Mouse (Mus musculus) heart, postnatal 4 days (tissue): ENCODE measurements around the gene Pim2. TPM values are rescaled to one million over a fixed set of nuclear protein-coding genes. Genes with fewer than 3 reads are reported as not detected.
"Not testable (repeated sequence)": the region's sequence is repeated elsewhere in the genome, so short reads cannot be mapped to it uniquely, and the experiment has no call there.

Experiments
- DNase-seq: peaks from one replicate; pipeline ENCODE4 v3.0.0; 2021
- total RNA-seq, 2 experiments: library from RNA; stranded (reverse); gene quantifications; 2 replicates each; pipeline ENCODE4 v1.2.3; 2021

Pim2 gene
- total RNA-seq, 2 experiments from 2014 or later = 3.3 to 5.0 TPM

DNA sequence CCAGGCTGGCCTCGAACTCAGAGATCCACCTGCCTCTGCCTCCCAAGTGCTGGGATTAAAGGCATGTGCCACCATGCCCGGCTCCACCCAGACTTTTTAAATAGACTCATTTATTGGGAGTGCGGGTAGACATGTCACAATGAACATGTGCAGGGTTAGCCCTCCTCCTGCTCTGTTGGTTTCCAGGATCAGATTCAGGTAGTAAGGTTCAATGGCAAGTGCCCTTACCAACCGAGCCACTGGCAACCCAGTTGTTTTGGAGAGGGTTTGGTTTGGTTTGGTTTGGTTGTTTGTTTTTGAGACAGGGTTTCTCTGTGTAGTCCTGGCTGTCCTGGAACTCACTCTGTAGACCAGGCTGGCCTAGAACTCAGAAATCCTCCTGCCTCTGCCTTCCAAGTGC, 31.2 kb downstream of the Pim2 start, which contains the start of gene Gm10490:
Gene Gm10490 (plus strand): TSS at position 301 of the 400 bp plus-strand sequence.
- DNase-seq = not testable (repeated sequence)

DNA sequence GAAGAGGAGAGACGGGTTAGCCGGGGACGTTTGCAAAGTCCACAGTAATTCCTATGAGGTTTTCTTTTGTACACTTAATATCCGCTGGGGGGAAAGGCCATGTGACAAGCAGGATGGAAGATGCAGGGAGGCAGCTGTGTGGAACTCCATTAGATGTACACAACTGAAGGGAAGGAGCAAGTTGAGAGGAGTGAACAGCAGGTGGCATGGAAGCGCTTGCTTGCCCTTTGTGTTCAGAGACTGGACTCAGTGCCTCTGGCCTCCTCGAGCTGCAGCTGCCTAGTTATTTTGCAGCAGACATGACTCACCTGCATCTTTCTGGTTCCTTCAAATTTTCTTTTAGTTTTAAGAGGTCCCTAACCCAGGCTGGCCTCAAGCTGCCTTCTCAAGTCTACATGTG, 32.4 kb downstream of the Pim2 start:
- no peak for DNase-seq

- peak; percentile 58 for DNase-seq
Observed at GRCm38 (mm10) chrX:7915669-7916068, 37.6 kb downstream of the Pim2 start.

GRCm38 (mm10) chrX:7917960-7918359, 39.9 kb downstream of the Pim2 start:
- not testable (repeated sequence) for DNase-seq

DNA sequence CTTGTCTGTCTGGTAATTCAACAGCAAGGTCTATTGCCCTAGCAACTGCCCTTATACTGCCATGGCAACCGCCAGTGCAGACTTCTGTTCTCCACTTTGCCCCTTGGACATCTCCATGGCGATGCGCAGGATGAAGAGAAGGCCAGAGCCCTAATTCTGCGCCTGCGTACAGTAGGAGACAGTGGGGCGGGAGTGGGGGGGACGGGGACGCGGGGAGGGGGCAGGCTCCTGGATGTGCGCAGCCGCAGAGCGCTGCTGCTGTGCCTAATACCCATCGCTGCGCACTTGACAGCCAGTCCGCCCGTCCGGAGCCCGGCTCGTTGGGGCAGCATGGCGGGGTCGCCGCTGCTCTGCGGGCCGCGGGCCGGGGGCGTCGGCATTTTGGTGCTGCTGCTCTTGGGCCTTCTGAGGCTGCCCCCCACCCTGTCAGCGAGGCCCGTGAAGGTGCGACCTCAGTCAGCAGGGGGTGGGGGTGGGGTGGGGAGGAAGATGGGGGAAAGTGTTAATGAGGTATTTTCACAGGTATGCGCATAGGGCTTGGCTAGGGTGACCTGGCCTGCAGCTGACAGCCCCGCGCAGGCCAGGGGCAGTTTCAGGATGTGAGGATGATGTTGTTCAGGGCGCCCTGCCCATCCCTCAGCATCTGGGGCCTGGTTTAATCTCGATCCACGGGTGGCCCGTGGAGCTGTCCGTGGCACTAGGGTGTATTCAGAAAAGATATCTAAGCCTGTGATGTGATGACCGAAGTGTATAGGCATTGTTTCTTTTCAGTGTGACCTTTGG, 41.7 kb downstream of the Pim2 start, which contains the start of gene Pcsk1n:
Gene Pcsk1n (plus strand): TSS at position 222 of the 783 bp plus-strand sequence.
- DNase-seq = no peak

DNA sequence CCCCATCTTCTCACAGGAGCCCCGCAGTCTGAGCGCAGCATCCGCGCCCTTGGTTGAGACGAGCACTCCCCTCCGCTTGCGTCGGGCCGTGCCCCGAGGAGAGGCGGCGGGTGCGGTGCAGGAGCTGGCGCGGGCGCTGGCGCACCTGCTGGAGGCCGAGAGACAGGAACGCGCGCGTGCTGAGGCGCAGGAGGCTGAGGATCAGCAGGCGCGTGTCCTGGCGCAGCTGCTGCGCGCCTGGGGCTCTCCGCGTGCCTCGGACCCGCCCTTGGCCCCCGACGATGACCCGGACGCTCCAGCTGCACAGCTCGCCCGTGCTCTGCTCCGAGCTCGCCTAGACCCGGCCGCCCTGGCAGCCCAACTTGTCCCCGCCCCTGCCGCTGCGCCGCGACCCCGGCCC, 44.0 kb downstream of the Pim2 start:
- no peak for DNase-seq

DNA sequence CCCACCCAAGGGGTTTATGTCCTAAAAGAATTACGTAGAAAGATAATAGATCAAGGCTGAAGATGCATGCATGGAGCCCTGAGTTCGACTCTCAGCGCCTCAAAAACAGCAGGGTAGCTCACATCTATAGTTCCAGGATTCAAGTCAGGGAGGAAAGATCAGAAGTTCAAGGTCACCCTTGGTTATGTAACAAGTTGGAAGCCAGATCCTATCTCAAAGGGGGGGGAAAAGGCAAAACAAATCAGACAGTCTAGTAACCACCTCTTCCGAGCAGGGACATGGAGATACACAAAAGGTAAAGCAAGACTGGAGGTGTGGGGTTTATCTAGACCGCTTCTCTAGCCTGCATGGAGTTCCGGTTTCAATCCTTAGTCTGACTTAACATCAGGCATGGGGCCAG, 48.2 kb downstream of the Pim2 start:
- no peak for DNase-seq

GRCm38 (mm10) chrX:7927116-7927515, 49.1 kb downstream of the Pim2 start:
- no peak for DNase-seq

DNA sequence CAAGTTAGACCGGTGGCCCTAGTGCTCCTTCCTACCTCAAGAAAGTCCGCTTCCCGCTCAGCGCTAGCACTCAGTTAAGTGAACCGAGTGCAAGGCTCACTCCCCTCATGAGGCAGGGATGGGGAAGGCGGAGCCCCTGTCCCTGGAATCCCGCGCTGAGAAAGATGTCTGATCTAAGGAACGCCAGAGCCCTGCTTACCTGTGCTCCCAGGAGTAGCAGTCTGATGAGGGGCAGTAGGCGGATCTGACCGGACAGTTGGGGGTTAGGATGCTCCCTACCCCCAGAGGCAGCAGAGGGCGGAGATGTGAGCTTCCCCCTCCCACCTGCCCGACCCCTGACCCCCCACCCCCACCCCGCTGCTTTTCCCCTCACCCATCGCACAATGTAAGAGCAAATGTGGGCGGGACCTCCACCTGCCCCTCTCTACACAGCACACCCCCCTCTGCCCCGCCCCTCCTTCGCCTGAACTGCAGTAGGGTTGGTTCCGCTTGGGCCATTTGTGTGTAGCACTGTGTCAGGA, 50.3 kb downstream of the Pim2 start, which contains the start of gene Eras:
Gene Eras (minus strand): TSS at position 338 of the 521 bp plus-strand sequence.
- DNase-seq = no peak

Other genes starting within 250 kb of the Pim2 start
- gene Syp, start 239.8 kb upstream of the Pim2 start, total RNA-seq = under 1 TPM; 0.45 to 0.79 TPM
- 10 to 100 TPM; 11.9 to 12.0 TPM for gene Prickle3, start 221.0 kb upstream of the Pim2 start, total RNA-seq
- gene Plp2, start 206.9 kb upstream of the Pim2 start, total RNA-seq = 100 to 1,000 TPM; 101 to 115 TPM
- gene Magix, start 197.0 kb upstream of the Pim2 start, total RNA-seq = 1 to 10 TPM; 2.3 to 2.7 TPM
- gene Gpkow, start 181.1 kb upstream of the Pim2 start, total RNA-seq = 10 to 100 TPM; 26.1 to 26.4 TPM
- 10 to 100 TPM; 23.6 to 23.9 TPM for gene Wdr45, start 163.9 kb upstream of the Pim2 start, total RNA-seq
- not detected for gene Gm45208, start 156.0 kb upstream of the Pim2 start, total RNA-seq
- 10 to 100 TPM; 10.3 to 11.0 TPM for gene Praf2, start 149.8 kb upstream of the Pim2 start, total RNA-seq
- gene Ccdc120, start 127.4 kb upstream of the Pim2 start, total RNA-seq = 1 to 10 TPM; 1.2 to 3.0 TPM
- gene Tfe3, start 115.7 kb upstream of the Pim2 start, total RNA-seq = 10 to 100 TPM; 16.2 to 16.5 TPM
- gene Gripap1, start 88.5 kb upstream of the Pim2 start, total RNA-seq = 10 to 100 TPM; 23.7 to 28.4 TPM
- under 1 TPM; 0.48 to 0.59 TPM for gene Kcnd1, start 56.0 kb upstream of the Pim2 start, total RNA-seq
- gene Otud5, start 36.9 kb upstream of the Pim2 start, total RNA-seq = 10 to 100 TPM; 34.8 to 39.3 TPM
- 10 to 100 TPM; 15.5 to 17.7 TPM for gene Slc35a2, start 5.8 kb downstream of the Pim2 start, total RNA-seq
- gene Pqbp1, start 21.0 kb downstream of the Pim2 start, total RNA-seq = 10 to 100 TPM; 35.0 to 37.7 TPM
- 10 to 100 TPM; 57.3 to 61.3 TPM for gene Timm17b, start 21.1 kb downstream of the Pim2 start, total RNA-seq
- not detected for gene Gm10491, start 29.6 kb downstream of the Pim2 start, total RNA-seq
- not detected for gene Gm10490, start 31.3 kb downstream of the Pim2 start, total RNA-seq
- gene Pcsk1n, start 41.6 kb downstream of the Pim2 start, total RNA-seq = not detected
- gene Eras, start 50.3 kb downstream of the Pim2 start, total RNA-seq = not detected
- 10 to 100 TPM; 30.3 to 32.8 TPM for gene Hdac6, start 69.6 kb downstream of the Pim2 start, total RNA-seq
- gene Gata1, start 99.8 kb downstream of the Pim2 start, total RNA-seq = under 1 TPM in 1 of 2 experiments, not detected in 1; 0.14 TPM
- not detected for gene Glod5, start 140.2 kb downstream of the Pim2 start, total RNA-seq
- 10 to 100 TPM; 16.3 to 16.4 TPM for gene Suv39h1, start 196.5 kb downstream of the Pim2 start, total RNA-seq
- gene Was, start 212.2 kb downstream of the Pim2 start, total RNA-seq = 1 to 10 TPM; 1.5 to 2.1 TPM